Mouse (Mus musculus): ENCODE results near the gene Serp2. TPM values are rescaled to one million over a fixed set of nuclear protein-coding genes. Genes with fewer than 3 reads are reported as not detected.

The Serp2 gene
- polyA plus RNA-seq, 1 experiment from 2014 or later = 23.3 TPM

DNA sequence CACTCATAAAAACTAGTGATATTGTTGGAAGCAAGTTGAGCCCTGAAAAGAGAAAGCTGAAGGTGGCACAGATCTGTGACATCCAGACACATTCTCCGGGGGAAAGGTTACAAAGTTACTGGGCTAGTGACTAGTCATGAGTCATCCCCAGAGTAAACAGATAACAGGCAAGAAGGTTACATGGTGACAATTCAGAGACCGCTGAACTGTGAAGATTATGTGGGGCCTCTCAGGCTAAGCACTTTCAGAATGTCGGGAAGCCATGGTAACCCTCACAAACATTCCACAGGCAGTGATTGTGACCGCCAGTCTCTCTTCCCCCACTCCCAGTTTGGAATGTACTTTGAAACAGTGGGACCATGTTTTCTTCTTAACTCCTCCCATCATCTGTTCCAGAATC, 36.1 kb downstream of the Serp2 start:
- Histone ChIP-seq H3K27ac (no peak overlapping the region), H3K27me3 (no peaks in the 10 kb centered on the region), H3K9ac (no peak overlapping the region), H3K4me2 (replicated peaks) (no peak overlapping the region), H3K4me3 (no peak overlapping the region), H3K4me1 (no peaks in the 10 kb centered on the region), H3K9me3 (no peaks in the 10 kb centered on the region), H3K36me3 (no peaks in the 10 kb centered on the region)
- 61% methylated on average over 4 of the region's 4 CpGs for WGBS
- no peak for ATAC-seq (ENCODE audit: insufficient number of reproducible peaks, insufficient read depth, low FRiP score, low TSS enrichment)

DNA sequence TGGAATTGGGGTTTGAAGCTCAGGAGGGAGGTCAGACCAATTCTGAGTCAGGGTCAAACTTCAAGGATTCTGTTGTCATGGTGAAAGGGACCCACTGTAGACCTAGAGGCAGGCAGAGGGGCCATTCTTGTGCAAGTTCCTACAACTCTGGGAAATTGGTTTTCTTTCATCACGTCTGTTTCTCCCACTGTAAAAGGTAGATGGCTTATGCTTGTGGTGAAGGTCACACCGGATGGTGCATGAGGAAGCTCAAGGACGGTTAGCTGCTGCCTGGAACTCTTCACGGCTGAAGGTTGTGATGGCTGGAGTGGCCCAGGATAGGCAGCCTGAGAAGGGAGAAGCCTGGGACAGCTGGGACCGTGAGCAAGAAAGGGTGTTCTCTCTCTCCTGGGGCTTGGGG, 38.5 kb downstream of the Serp2 start:
- H3K27me3 ChIP-seq = no peaks in the 10 kb centered on the region
- no peaks in the 10 kb centered on the region for H3K9me3 ChIP-seq
- no peak overlapping the region for H3K4me2 ChIP-seq (replicated peaks)
- H3K4me3 ChIP-seq = no peak overlapping the region
- H3K27ac ChIP-seq = no peak overlapping the region
- no peak overlapping the region for H3K9ac ChIP-seq
- peaks cover 11% of the 10 kb centered on the region for H3K4me1 ChIP-seq
- WGBS = 80% methylated on average over 5 of the region's 5 CpGs
- ATAC-seq (ENCODE audit: insufficient number of reproducible peaks, insufficient read depth, low FRiP score, low TSS enrichment) = no peak
- no peaks in the 10 kb centered on the region for H3K36me3 ChIP-seq

DNA sequence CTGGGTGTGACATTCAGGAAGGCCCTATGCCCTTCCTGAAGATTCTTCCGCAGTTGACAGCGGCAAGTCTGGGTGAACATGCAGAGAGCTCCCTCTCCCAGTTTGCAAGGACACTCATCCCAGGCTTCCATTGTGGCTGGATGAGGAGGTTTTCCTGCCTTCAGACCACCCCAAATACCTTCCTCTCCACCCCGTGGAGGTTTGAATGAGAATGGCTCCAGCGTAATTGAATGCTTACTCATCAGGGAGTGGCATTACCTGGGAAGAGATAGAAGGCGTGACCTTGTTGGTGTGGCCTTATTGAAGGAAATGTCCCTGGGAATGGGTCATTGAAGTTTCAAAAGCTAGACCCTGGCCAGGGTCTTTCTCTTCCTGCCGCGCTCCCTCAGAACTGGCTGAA, 41.1 kb downstream of the Serp2 start:
- ATAC-seq (ENCODE audit: insufficient number of reproducible peaks, insufficient read depth, low FRiP score, low TSS enrichment) = no peak
- no peaks in the 10 kb centered on the region for H3K36me3 ChIP-seq
- H3K4me2 ChIP-seq (replicated peaks) = no peak overlapping the region
- no peaks in the 10 kb centered on the region for H3K27me3 ChIP-seq
- no peak overlapping the region for H3K27ac ChIP-seq
- peaks cover 18% of the 10 kb centered on the region for H3K4me1 ChIP-seq
- H3K4me3 ChIP-seq = no peak overlapping the region
- no peak overlapping the region for H3K9ac ChIP-seq
- H3K9me3 ChIP-seq = no peaks in the 10 kb centered on the region
- WGBS = 73% methylated on average over 7 of the region's 7 CpGs

DNA sequence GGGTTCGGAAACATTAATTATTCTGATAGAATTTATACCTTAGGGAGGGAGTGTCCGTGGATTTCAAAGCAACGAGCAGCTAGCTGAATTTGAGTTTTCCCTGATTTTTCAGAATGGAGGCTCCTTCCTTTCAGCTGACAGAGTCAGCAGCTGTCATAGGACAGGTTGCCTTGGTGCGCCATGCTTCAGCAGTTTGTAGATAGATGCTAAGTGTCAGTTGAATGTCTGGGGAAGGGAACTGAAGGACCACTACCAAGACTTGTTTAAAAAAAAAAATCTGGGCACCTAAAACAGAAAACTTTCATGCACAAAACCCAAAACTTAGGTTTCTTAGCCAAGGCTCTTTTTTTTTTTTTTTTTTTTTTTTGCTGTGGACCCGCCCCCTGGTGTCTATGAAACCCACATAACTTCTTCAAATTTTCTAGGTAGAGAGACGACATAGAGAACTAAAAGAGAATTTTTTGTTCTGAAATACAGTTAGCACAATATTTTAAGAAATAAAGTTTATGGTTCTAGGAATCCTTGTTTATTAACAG, 42.6 kb downstream of the Serp2 start:
- WGBS = 25% methylated on average over 6 of the region's 6 CpGs
- H3K9me3 ChIP-seq = no peaks in the 10 kb centered on the region
- no peak for ATAC-seq (ENCODE audit: insufficient number of reproducible peaks, insufficient read depth, low FRiP score, low TSS enrichment)
- H3K4me2 ChIP-seq (replicated peaks) = peak overlapping the region; percentile 23
- no peaks in the 10 kb centered on the region for H3K27me3 ChIP-seq
- H3K27ac ChIP-seq = 0 out of 2 replicates have a peak overlapping the region, but pooled peaks have one; percentile 61
- no peak overlapping the region for H3K9ac ChIP-seq
- H3K36me3 ChIP-seq = 0 out of 2 replicates have a peak, but pooled peaks cover 8% of the 10 kb centered on the region
- H3K4me1 ChIP-seq = peaks cover 18% of the 10 kb centered on the region
- no peak overlapping the region for H3K4me3 ChIP-seq

DNA sequence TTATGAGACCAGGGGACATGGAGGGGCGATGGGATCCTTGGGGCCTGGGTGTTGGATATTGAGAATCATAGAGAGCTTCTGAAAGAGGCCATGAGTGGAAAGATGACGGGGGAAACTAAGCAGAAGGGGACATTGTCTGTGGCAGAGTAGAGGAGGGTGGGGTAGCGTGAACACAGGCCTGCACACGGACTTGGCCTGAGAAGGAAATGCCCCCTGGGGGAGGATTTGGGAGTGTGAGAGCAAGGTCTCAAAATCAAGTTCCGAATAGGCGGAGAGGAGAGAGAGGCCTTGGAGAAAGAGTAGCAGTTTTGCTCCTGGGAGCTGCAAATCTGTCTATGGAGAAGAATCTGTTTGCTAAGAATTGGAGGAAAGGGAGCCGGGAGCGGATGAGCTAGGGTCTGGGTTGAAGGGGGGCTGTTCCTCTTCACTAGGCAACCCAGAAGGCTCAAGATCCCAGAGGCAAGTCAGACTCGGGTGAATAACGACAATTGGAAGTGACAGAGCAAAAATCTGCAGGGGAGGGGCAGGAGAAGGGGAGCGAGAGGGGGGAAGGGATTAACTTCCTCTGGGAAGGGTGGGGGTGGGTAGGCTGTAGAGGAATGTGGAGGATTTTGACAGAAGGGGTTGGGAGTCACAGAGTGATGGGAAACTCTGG, 43.2 kb downstream of the Serp2 start:
- Histone ChIP-seq H3K27me3 (no peaks in the 10 kb centered on the region), H3K4me3 (no peak overlapping the region), H3K27ac (peak overlapping the region; percentile 61), H3K9me3 (no peaks in the 10 kb centered on the region), H3K4me1 (peaks cover 18% of the 10 kb centered on the region), H3K36me3 (0 out of 2 replicates have a peak, but pooled peaks cover 10% of the 10 kb centered on the region), H3K4me2 (replicated peaks) (peak overlapping the region; percentile 23), H3K9ac (peak overlapping the region; percentile 1; the same call in 1 of the 2 replicates)
- WGBS = 14% methylated on average over 11 of the region's 11 CpGs
- ATAC-seq (ENCODE audit: insufficient number of reproducible peaks, insufficient read depth, low FRiP score, low TSS enrichment) = 0 out of 2 replicates have a peak, but pooled peaks have one; percentile 25

DNA sequence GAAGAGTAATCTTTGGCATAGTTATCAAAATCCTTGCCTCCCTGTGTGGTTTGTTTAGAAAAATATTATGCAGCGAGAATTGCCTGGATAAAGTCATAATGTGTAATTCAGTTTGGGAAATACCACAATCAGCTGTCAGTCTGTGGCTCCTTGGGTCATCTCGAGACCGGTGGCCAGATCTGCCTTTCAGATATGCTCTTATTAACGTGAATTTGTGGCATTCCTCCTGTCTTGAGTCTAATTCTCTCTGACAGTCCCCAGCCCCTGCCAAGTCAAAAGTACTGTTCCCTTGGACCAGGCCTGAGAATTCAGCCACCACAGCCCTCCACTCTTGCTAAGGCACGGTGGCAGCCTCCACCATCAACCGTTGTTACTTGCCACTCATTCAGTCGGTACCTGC, 44.7 kb downstream of the Serp2 start:
- Histone ChIP-seq H3K4me1 (peaks cover 26% of the 10 kb centered on the region), H3K9me3 (no peaks in the 10 kb centered on the region), H3K36me3 (peaks cover 22% of the 10 kb centered on the region), H3K27ac (no peak overlapping the region), H3K27me3 (no peaks in the 10 kb centered on the region), H3K4me3 (no peak overlapping the region), H3K4me2 (replicated peaks) (no peak overlapping the region), H3K9ac (no peak overlapping the region)
- ATAC-seq (ENCODE audit: insufficient number of reproducible peaks, insufficient read depth, low FRiP score, low TSS enrichment) = no peak
- WGBS = 71% methylated on average over 7 of the region's 7 CpGs

DNA sequence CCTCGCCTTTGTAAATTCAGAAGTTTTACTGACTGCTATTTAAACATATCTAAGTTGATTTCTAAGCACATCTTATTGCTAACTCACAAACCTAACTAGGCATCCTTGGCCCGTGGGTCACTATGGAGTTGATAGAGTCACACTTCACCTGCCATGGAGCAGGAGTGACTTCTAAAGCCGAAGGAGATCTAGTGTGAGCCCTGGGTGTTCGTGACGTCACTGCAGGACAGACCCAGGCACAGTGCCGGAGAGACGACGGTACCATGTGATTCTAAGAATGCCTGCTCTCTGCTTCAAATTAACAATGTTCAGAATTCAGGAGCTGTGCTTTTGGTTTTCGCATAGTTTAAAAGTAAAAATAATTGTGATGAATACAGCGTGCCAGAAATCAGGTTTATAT, 48.0 kb downstream of the Serp2 start:
- H3K36me3 ChIP-seq = peaks cover 29% of the 10 kb centered on the region
- 63% methylated on average over 10 of the region's 10 CpGs for WGBS
- H3K4me3 ChIP-seq = no peak overlapping the region
- no peaks in the 10 kb centered on the region for H3K9me3 ChIP-seq
- no peak for ATAC-seq (ENCODE audit: insufficient number of reproducible peaks, insufficient read depth, low FRiP score, low TSS enrichment)
- H3K27me3 ChIP-seq = no peaks in the 10 kb centered on the region
- H3K9ac ChIP-seq = no peak overlapping the region
- H3K27ac ChIP-seq = no peak overlapping the region; the same call in 1 of the 2 replicates
- no peak overlapping the region for H3K4me2 ChIP-seq (replicated peaks)
- H3K4me1 ChIP-seq = peaks cover 26% of the 10 kb centered on the region

DNA sequence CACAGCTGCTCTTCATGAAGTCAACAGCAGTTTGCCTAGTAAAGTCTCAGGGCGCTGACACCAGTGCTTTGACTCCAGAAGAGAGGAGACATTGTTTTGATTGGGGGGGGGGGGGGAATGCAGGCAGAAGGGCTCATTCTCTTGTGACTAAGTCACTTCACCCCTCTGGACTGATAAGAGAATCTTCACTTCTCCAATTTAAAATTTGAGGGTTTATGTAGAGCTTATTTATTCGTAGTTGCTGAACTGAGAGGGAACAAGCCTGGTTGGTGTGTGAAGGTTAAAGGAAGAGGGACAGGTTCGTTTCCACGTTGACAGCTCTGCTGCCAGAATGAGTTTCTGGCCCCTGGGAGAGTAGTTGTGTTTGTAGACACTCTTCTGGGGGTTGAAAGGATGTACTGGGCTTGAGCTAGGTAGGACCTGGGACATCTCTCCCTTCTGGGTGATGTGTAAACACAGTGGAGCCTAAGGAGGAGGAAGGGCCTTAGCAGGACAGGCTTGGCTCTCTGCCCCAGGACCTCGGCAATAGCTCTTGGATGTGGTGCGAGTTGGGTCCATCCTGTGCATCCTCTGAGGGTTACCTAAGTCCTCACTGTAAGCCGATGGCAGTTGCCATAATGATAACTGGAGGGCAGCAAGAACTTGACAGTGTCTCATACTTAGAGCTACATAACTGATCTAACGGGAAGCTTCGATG, 48.7 kb downstream of the Serp2 start:
- Histone ChIP-seq H3K9ac (no peak overlapping the region), H3K27ac (0 out of 2 replicates have a peak overlapping the region, but pooled peaks have one; percentile 47), H3K36me3 (peaks cover 29% of the 10 kb centered on the region), H3K9me3 (no peaks in the 10 kb centered on the region), H3K27me3 (no peaks in the 10 kb centered on the region), H3K4me1 (peaks cover 18% of the 10 kb centered on the region; the same call in 1 of the 2 replicates), H3K4me3 (no peak overlapping the region), H3K4me2 (replicated peaks) (peak overlapping the region; percentile 93)
- WGBS = 83% methylated on average over 9 of the region's 9 CpGs
- ATAC-seq (ENCODE audit: insufficient number of reproducible peaks, insufficient read depth, low FRiP score, low TSS enrichment) = no peak

DNA sequence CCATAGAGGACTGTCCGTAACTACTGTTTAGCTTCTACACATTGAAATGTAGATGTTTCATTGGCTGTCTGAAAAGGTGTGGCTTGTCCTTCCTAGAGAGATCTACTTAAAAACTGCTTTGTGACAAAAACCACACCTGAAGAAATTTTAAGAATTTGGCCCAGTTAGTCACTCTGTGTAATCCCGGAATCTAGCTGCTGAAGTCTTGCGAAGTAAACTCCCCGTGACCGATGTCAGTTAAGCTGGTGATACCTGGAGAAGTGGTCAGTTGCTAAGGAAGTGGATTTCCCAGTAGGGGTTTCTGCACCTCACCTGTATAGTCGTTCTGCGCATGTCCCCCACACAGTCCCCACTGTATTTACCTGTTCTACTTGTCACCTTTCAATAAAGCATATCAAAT, 49.3 kb downstream of the Serp2 start:
- H3K9me3 ChIP-seq = no peaks in the 10 kb centered on the region
- H3K4me1 ChIP-seq = peaks cover 15% of the 10 kb centered on the region; the same call in 1 of the 2 replicates
- ATAC-seq (ENCODE audit: insufficient number of reproducible peaks, insufficient read depth, low FRiP score, low TSS enrichment) = no peak
- H3K27ac ChIP-seq = no peak overlapping the region; the same call in 1 of the 2 replicates
- peaks cover 29% of the 10 kb centered on the region for H3K36me3 ChIP-seq
- H3K4me3 ChIP-seq = peak overlapping the region; percentile 83
- WGBS = 86% methylated on average over 7 of the region's 7 CpGs
- no peak overlapping the region for H3K9ac ChIP-seq
- no peaks in the 10 kb centered on the region for H3K27me3 ChIP-seq
- H3K4me2 ChIP-seq (replicated peaks) = peak overlapping the region; percentile 93

DNA sequence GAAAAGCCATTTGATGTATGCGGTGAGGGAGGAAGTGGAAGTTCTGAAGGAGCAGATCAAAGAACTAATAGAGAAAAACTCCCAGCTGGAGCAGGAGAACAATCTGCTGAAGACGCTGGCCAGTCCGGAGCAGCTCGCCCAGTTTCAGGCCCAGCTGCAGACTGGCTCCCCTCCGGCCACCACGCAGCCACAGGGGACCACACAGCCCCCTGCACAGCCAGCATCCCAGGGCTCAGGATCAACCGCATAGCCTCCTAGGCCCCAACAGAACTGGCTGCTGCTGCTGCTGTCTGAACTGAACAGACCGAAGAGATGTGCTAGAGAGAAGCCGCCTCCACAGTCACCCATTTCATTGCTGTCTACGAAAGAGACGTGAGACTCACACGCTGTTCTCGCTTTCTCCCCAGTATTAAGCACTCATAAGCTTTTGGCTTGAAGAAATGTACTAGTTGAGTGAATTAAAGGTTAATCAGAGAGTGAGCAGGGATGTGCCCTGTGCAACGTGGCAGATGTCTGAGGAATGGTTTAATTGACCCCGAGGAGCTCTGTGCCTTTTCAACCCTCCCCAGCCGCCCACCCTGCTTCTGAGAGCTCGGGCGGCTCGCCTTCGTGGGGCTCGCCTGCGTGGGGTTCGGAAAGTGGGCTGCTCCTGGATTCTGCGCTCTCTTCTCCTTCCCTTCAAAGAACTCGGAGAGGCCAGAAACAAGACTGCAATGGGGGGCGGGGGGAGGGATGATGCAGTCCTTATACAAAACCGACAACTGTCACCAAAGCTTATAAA, 50.1 kb downstream of the Serp2 start:
- H3K36me3 ChIP-seq = peaks cover 29% of the 10 kb centered on the region
- ATAC-seq (ENCODE audit: insufficient number of reproducible peaks, insufficient read depth, low FRiP score, low TSS enrichment) = no peak

DNA sequence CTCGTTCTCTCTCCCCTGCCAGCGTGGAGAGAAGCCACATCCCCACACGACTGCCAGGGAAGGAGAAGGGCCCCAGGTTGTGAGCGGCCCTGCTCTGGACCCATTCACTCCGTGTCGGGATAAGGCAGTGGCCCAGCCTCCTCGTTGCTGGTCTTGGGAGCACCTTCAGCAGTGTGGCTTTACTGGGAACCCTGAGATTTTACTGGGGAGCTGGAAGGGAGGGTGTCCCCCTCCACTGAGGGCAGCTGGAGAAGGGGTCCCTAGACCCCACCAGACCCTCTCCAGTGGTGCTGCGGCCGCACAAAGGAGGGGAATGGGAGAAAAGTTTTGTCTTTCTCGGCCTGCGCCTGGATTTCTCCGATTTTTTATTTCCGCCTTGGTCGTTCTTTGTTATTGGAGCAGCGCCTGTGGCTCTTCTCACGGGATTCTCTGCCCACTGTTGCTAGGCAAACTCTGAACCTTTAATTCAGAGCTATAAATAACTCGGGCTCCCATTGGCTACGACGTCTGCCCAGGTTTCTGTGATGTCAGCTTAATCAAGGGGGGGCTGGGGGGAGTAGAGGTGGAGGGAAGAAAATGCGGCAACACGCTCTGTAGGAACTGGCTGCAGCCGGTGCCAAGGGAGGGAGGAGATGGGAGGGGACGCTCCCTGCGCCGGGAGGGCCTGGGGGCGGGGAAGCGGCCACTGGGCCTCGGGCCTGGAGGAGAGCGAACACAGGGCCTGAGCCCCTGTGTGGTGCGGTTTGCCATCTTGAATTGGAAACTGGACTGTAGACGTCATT, 51.1 kb downstream of the Serp2 start:
- 1% methylated on average over 31 of the region's 31 CpGs for WGBS
- peak; percentile 76 for ATAC-seq (ENCODE audit: insufficient number of reproducible peaks, insufficient read depth, low FRiP score, low TSS enrichment)
- H3K4me1 ChIP-seq = peaks cover 15% of the 10 kb centered on the region; the same call in 1 of the 2 replicates
- H3K9ac ChIP-seq = peak overlapping the region; percentile 98
- peaks cover 29% of the 10 kb centered on the region for H3K36me3 ChIP-seq
- no peaks in the 10 kb centered on the region for H3K9me3 ChIP-seq
- no peaks in the 10 kb centered on the region for H3K27me3 ChIP-seq
- peak overlapping the region; percentile 93 for H3K4me2 ChIP-seq (replicated peaks)
- H3K27ac ChIP-seq = peak overlapping the region; percentile 100
- H3K4me3 ChIP-seq = peak overlapping the region; percentile 83

More for the DNA sequence above, 50.1 kb downstream of the Serp2 start:
- peak overlapping the region; percentile 83 for H3K4me3 ChIP-seq
- H3K9me3 ChIP-seq = no peaks in the 10 kb centered on the region
- 44% methylated on average over 27 of the region's 27 CpGs for WGBS
- H3K27ac ChIP-seq = peak overlapping the region; percentile 100
- H3K4me2 ChIP-seq (replicated peaks) = peak overlapping the region; percentile 93
- peaks cover 15% of the 10 kb centered on the region; the same call in 1 of the 2 replicates for H3K4me1 ChIP-seq
- peak overlapping the region; percentile 98 for H3K9ac ChIP-seq
- H3K27me3 ChIP-seq = no peaks in the 10 kb centered on the region

All from embryonic facial prominence, embryonic 12.5 days (tissue).